Mouse (Mus musculus) mammary gland, adult 2 months (tissue): ENCODE results near the gene Fbxw10. TPM values are rescaled to one million over a fixed set of nuclear protein-coding genes. Genes with fewer than 3 reads are reported as not detected.

Experiments used
- polyA plus RNA-seq: library from polyadenylated mRNA; depleted of rRNA; stranded (reverse); fragments of >200 nt; gene quantifications from 2 replicates; pipeline ENCODE4 v1.2.3, GENCODE M21; 2012; ENCODE audit warnings: low replicate concordance; rRNA removed

Fbxw10 gene
- 0.43 and 1.3 TPM in 2 replicates for polyA plus RNA-seq

DNA sequence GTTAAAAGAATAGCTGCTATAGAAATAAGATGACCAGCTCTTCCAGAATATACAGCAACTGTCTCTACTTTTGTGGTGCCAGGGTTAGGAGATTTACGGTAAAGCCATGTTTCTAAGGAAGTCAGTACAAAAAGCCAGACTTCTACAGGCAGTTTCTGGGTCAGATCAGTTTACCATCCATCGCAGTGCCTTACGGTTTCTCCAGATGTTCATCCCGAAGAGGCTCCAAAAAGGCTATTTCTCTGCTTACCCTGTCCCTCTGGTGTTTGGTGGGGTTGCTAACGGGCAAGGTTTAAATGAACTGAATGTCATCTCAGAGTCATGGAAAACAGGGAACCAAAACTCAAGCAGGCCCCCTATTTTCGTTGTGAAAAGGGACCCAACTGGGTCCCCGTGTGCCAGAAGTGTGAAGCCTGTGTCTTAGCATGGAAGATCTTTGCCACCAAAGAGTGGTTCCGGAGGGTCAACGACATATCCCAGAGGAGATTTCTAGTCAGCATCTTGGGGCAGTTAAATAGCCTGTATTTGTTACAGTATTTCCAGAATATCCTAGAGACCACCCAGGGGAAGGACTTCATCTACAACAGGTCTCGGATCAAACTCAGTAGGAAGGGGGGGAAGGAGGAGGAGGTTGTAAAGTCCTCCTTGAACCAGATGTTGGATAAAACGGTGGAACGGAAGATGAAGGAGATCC, at the start of gene Fbxw10:
TSS of gene Fbxw10 (plus strand) at position 109 of the 694 bp plus-strand sequence.

DNA sequence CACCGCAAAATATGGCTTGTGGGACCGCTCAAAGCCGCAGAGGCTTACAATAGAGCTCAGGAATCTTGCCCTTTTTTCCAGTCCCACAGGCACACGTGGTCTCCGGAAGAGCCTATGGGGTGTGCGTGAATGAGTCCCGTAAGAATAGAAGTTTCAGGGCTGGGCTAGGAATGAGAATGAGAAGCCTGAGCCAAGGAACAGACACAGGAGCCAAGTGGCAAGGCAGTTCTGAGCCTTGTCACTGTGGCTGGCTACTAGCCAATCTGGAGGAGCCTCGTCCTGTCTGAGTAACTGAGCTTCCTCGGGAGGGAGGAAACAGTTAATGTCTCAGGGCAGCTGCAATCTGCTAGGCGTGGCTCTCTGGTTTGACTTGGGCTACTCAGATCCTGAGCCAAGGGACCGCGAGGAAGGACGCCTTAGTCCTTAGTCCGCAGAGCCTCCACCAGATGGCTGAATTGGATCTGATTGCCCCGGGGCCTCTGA, 26.8 kb upstream of the Fbxw10 start, which contains the start of gene Trim16:
TSS of gene Trim16 (plus strand) at position 173 of the 483 bp plus-strand sequence.

DNA sequence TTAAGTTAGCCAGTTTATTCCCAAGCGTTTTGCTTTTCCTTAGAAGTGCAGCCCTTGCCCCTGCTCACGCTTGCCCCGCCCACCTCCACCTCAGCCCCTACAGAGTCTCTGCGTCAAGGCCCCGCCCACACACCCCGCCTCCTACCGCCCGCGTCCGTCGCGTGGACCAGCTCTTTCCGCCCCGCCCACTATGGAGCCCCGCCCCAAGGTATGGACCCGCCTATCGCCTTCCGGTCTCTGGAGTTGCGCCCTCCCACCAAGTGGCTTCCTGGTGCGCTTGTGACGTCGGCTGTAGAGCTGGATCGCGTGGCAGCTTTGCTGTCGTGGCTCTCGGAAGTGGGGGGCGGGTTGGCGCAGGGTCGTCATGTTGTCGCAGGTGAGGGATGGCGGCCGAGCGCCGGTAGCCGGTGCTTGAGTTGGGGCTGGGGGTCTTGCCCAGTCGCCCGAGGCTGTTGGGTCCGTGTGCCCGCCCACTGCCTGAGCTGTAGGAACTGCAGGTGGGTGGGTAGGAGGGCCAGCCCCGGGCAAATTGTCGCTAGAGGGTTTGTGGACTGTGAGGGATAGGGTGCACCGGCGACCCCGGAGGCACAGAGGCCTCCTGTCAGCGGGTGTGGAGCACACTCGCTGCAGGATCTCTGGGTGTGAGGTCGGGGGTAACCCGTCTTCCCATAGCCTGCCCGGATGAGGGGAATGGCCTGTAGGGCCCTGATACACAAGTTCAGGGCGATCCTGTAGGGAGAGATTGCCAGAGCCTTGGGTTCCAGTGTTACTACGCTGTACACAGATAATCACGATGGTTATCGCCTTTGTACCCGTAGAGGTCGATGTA, 32.6 kb downstream of the Fbxw10 start, which contains the start of gene Tvp23b:
TSS of gene Tvp23b (plus strand) at position 236 of the 829 bp plus-strand sequence.

Other genes starting within 250 kb of the Fbxw10 start
- gene Lrrc75a, start 198.5 kb upstream of the Fbxw10 start, polyA plus RNA-seq: 11.1 and 13.1 TPM in 2 replicates
- 21.4 and 56.2 TPM in 2 replicates for gene Mmgt2, start 198.4 kb upstream of the Fbxw10 start, polyA plus RNA-seq
- gene Zfp287, start 115.2 kb upstream of the Fbxw10 start, polyA plus RNA-seq: 1.7 and 2.3 TPM in 2 replicates
- gene Gm10428, start 94.0 kb upstream of the Fbxw10 start, polyA plus RNA-seq: not detected in 2 replicates
- 0.16 and 0.69 TPM in 2 replicates for gene Zfp286, start 57.6 kb upstream of the Fbxw10 start, polyA plus RNA-seq
- 4.1 and 10.8 TPM in 2 replicates for gene Trim16, start 26.8 kb upstream of the Fbxw10 start, polyA plus RNA-seq
- 6.1 and 13.3 TPM in 2 replicates for gene Tvp23b, start 32.4 kb downstream of the Fbxw10 start, polyA plus RNA-seq
- gene Cdrt4, start 104.1 kb downstream of the Fbxw10 start, polyA plus RNA-seq: not detected in 2 replicates
- not detected in 2 replicates for gene Tekt3, start 214.6 kb downstream of the Fbxw10 start, polyA plus RNA-seq